Mouse (Mus musculus): ENCODE measurements around the gene Tenm4.

The Tenm4 gene

GRCm38 (mm10) chr7:96525344-96525743, 354.3 kb downstream of the Tenm4 start:
- no peak for DNase-seq (ENCODE audit: low spot score)

- DNase-seq (ENCODE audit: low spot score): no peak
These were observed 359.8 kb downstream of the Tenm4 start for GRCm38 (mm10) chr7:96530571-96531426.

- no peak for DNase-seq (ENCODE audit: low spot score)
These were observed 361.1 kb downstream of the Tenm4 start for GRCm38 (mm10) chr7:96531954-96532737.

GRCm38 (mm10) chr7:96532804-96533400, 361.9 kb downstream of the Tenm4 start:
- no peak for DNase-seq (ENCODE audit: low spot score)

- DNase-seq (ENCODE audit: low spot score): no peak
These were observed 365.4 kb downstream of the Tenm4 start for GRCm38 (mm10) chr7:96536313-96536880.

- DNase-seq (ENCODE audit: low spot score): no peak
These were observed 368.4 kb downstream of the Tenm4 start for GRCm38 (mm10) chr7:96539248-96540034.

- no peak for DNase-seq (ENCODE audit: low spot score)
These were observed 369.5 kb downstream of the Tenm4 start for GRCm38 (mm10) chr7:96540458-96541096.

GRCm38 (mm10) chr7:96545979-96546378, 374.9 kb downstream of the Tenm4 start:
- no peak for DNase-seq (ENCODE audit: low spot score)

GRCm38 (mm10) chr7:96551809-96552208, 380.8 kb downstream of the Tenm4 start:
- DNase-seq (ENCODE audit: low spot score): no peak

- no peak for DNase-seq (ENCODE audit: low spot score)
These were observed 381.3 kb downstream of the Tenm4 start for GRCm38 (mm10) chr7:96552292-96552860.

GRCm38 (mm10) chr7:96554277-96554690, 383.2 kb downstream of the Tenm4 start:
- DNase-seq (ENCODE audit: low spot score): no peak

GRCm38 (mm10) chr7:96555294-96555693, 384.2 kb downstream of the Tenm4 start:
- DNase-seq (ENCODE audit: low spot score): no peak

GRCm38 (mm10) chr7:96556756-96557155, 385.7 kb downstream of the Tenm4 start:
- no peak for DNase-seq (ENCODE audit: low spot score)

- DNase-seq (ENCODE audit: low spot score): no peak
These were observed 391.8 kb downstream of the Tenm4 start for GRCm38 (mm10) chr7:96562890-96563289.

GRCm38 (mm10) chr7:96563329-96564065, 392.5 kb downstream of the Tenm4 start:
- DNase-seq (ENCODE audit: low spot score): no peak

- peak; percentile 52 for DNase-seq (ENCODE audit: low spot score)
These were observed 394.8 kb downstream of the Tenm4 start for GRCm38 (mm10) chr7:96565806-96566205.

GRCm38 (mm10) chr7:96566260-96566659, 395.2 kb downstream of the Tenm4 start:
- no peak for DNase-seq (ENCODE audit: low spot score)

GRCm38 (mm10) chr7:96568034-96568433, 397.0 kb downstream of the Tenm4 start:
- no peak for DNase-seq (ENCODE audit: low spot score)

GRCm38 (mm10) chr7:96570965-96571364, 399.9 kb downstream of the Tenm4 start:
- no peak for DNase-seq (ENCODE audit: low spot score)

GRCm38 (mm10) chr7:96572995-96573394, 401.9 kb downstream of the Tenm4 start:
- no peak for DNase-seq (ENCODE audit: low spot score)
